Mouse (Mus musculus): ENCODE results near the gene Smarca2.
"Not testable (repeated sequence)": the region's sequence is repeated elsewhere in the genome, so short reads cannot be mapped to it uniquely, and the experiment has no call there.

The Smarca2 gene

DNA sequence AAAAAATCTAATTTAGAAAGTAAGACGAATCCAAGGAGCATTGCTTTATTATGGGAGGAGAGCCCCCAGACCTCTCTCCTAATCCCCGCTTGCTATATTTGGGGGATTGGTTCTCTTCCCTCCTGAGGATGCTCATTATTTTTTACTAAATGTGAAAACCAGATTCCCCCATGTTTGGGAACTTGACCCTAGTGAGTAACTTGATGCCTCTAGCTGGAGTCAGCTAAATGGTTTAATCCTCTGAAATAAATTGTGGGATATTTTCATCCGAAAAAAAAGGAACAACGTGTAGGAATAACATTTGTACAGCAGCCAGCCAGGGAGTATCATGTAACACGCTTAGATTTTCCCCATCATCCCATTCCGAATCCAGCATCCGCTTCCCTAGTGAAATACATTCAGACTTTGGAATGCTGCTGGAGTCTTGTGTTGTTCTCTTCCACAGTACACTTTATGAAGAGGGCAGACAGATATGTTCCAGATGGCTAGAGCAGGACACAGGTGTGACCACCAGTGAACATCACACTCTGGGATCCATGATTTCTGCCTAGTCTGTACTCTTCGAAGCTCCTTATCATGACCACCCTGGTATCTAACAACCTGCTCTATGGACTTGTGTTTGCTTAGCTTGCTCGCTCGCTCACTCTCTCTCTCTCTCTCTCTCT, 99.8 kb downstream of the Smarca2 start:
- DNase-seq: no peak

DNA sequence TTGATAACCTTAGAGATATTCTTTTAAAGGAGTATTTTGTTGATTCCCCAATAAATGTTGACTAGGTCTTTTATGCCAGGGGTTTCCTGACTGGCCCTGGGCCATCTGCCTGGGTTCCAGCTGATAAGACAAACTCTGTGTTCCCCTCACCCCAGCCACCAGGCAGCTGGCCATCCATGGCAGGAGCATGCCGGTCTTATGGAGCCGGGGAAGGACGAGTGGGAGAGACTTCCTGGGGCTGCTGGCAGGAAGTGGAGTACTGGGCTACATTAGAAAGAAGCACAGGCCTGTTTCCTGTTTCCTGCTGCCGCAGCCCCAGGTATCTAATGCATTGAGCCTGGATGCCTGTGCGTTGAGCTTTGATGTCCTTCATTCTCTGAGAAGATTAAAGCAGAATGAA, 102.1 kb downstream of the Smarca2 start:
- DNase-seq: no peak

DNA sequence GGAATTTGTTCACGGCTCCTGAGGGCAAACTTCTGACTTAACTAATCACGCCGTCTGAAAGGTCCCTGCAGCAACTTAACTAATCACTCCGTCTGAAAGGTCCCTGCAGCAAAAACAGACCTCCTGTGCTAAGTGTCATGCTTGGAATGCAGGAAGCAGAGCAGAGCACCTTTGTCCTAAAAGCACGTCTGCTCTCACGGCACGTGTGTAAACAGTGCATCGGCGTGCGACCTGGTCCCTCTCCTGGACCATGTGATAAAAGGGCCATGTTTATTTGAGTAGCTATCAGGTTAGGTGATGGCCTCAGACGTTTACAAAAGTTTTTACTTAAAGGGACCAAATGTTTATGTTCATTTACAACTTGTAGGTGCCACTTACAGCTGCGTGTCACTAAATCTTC, 104.2 kb downstream of the Smarca2 start:
- no peak for DNase-seq

DNA sequence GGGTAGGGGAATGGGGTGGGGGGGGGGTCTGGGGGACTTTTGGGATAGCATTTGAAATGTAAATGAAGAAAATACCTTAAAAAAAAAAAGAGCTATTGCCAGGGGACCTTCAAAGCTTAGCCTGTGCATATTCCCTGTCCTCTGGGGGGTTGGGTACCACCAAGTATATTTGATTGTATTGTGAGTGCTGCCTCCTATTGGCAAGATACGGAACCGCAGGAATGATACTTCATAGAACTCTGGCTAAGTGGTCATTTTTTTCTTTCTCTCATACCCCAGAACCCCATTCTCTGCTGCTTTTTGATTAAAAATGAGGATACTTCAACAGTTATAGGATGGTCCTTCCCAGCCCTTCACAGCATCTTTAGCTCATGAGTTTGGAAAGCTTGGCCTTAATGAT, 106.4 kb downstream of the Smarca2 start:
- DNase-seq: no peak

DNA sequence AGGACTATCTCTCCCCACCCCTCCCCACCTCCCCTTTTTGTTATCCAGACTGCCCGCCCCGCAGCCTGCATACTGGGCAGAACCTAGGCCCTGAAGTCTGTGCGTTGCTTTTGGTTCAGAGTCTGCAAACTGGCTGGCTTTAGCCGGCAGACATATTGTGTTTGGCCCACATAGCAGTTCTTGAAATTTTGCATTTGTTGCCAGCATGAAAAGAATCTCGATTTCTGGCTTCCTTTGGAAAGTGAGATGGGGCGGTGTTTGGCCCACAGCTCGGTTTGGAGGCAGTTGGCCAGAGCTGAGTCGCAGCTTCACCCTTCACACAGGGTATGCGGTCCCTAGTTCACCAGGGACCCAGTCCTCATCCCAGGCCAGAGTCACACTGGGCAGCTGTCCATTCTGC, 111.4 kb downstream of the Smarca2 start:
- no peak for DNase-seq

DNA sequence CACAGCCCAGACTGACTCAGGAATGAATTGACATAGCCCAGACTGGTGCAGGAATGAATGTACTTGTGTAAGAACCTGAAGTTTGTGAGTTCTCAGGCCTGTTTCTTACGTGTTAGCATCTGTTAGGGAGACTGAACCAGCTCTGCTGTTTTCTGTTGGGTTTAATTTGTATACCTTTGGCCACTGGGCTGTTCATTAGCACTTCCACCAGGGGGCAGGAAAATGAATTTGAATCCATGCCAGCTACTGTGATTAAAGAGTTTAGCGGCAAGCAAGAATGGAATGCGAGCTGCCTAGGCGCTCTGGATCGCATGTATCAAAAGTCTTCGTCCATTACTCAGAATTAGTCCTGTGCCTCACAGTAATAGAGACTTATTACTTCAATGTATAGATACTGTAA, 113.4 kb downstream of the Smarca2 start:
- peak; percentile 79 for DNase-seq

DNA sequence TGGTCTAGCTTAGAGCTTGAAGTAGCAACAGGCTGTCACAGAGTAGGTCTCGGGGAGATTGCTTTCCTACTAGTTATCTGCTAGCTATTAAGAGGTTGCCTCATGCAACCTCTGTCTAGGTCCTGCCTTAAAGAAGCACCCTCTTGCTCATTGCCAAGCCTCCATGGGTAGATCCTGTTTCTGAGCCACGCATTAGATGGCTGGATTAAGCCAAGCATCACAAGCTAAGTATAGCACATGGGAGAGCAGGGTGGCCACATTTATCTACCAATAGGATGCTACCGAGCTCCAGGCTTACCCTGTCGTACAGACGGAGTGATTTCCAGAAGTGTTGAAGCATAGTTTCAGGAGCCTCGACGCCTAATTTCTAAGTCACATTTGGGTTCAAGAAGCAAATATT, 114.3 kb downstream of the Smarca2 start:
- no peak for DNase-seq

DNA sequence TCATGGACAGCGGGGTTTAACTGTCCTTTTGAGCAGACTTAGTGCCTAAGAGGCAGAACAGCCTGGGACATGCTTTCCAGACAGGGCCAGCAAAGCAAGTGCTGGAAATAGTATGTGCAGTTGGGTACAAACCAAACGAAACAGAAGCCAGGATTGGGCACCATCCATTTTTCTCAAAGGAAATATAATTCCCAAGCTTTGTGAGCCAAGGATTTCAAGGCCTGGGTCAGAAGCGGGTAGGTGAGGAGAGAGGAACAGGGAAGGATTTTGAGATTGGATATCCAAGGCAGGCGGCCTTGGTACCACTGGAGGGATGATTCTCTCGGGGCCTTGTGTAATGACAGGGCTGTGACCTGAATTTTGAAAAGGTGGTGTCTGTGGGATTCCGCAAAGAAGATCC, 116.9 kb downstream of the Smarca2 start:
- peak in 1 of 2 experiments; percentile 59 for DNase-seq

DNA sequence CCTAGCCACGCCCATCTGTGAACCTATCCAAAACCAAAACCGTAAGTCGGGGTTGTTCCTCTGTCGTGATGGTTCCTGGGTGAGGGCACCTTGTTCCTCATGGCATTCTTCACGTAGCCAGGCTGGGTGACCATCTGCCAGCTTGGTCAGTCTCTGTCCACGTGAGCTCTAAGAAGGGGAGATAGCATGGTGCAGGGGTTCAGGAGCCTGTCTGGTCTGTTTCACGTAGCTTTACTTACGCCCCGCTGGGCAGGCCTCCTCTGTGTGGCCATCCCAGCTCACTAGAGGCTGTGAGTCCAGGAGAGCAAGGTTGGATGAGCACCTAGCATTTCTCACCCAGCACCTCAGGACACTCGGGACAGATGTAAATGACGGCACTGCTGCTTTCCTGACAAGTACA, 119.0 kb downstream of the Smarca2 start:
- no peak for DNase-seq

DNA sequence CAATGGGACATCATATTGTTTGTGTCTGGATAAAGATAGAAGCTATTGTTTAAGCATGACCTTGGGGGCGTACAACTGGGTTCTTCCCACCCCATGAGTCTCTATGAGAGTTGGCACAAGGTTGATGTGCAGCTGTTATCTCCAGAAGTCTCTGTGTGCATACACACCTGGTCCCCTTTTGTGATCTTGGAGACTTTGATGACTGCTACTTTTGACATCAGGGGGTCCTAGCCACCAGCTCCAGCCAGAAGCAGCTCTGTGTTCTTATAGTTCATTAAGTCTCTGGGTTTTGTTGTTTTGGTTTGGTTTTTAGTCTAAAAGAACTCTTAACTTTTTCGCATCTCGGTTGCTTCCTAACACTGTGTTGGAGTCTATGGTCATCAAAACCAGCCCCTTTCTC, 119.8 kb downstream of the Smarca2 start:
- DNase-seq: no peak

DNA sequence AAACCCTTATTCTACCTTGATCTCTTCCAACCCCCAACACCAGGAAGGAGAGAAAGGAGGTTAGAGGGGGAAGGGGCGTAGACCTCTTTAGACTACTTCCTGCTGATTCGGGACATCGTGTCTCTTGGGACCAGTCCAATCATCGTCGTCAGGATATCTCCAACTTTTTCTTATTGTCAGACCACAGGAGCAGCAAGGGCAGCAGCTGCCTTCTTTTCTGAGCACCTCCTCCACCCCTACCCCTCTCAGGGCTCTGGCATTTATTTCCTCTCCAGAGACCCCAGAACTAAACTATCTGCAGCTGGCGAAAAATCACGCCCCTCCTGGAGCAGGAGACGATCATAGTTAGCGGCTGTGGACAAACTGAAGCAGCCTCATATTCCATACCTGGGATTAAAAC, 122.9 kb downstream of the Smarca2 start:
- no peak for DNase-seq

DNA sequence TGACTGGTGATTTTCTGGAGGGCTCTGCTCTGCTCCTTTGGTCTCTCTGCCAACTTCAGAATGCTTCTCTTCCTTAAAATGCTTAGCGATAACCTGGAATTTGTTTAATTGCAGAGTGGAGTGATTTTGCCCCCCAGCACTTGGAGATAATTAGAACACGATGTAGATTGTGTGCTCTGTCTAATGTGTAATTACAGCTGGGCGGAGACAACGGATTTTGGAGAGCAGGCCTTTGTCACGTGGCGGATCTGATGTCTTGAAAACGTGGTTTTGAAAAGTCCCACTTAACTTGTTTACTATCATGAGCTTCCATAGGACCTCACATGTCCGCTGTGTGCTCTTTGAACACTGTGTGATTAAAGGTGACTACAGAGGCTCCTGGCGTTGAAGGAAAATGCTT, 125.6 kb downstream of the Smarca2 start:
- DNase-seq: no peak

DNA sequence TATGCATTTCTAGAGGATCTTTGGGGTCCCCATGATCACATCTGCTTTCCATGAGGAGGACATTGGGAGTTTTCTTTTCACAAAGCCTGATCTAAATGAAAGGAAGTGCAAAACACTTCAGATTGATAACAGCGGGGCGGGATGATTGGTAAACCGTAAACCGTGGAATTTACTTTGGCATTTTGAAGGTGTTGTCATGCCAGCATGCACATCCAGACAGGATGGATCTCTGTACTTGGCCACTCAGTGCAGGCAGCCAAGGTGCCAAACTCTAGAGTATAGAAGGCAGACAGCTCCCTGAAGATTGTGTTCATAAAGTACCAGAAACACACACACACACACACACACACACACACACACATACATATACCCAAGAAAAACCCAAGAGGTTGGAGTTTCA, 126.3 kb downstream of the Smarca2 start:
- no peak for DNase-seq

DNA sequence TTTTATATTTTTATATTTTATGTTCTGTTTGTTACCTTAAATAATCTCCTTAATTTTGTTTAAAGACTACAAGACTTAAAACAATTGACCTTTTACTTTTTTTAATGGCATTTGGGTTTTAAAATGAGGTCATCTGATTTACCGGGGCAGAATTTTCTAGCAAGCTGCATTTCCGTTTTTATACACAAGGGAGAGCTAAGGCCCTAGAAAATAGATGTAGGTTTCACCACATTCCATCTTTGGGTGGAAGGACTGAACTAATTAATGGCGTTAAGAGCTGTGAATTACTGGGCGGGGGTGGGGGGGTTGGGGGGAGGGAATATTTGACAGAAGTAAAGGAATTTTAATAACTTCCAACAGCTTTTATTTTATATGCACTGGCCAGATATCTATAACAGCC, 127.0 kb downstream of the Smarca2 start:
- no peak for DNase-seq

DNA sequence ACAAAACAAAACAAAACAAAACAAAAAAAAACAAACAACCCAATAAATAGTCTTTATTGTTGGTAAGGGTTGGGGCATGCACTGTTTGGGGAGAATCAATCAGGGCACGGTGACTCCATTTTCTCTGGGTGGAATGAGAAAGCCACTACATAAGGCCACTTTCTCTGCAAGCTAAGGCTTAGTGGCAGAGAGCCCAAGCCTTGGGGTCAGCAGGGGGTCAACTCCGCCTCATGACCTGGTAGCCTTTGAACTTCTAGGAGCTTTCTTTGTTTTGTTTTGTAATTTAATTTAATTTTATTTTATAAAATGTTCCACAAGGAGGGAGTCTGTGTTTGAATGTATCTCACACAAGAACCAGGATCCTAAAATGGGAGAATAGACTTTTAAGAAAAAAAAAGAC, 128.2 kb downstream of the Smarca2 start:
- no peak for DNase-seq

DNA sequence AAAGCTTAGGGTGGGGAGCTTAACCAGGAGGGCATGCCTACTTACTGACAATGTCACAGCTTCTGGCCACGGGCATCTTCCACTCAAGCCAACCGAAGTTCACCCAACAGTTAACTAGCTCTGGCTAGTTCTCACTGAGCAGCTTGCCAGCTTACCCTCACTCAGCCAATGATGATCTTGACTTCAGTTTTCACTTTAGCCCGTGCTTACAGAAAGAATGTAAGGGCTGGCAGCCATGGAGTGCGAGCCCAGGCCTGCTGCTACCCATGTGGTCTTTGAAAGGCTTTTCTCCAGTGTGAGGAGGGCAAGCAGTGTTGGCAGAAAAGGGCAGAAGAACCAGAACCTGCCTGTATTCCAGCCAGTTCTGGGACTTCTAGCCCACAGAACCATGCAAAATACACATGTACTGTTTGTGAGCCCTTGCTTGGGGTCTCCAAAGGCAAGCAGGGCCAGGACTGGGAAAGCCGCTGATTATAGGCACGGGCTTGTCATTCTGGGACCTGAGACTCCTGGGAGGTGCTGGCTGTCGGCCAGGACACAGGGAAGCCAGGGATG, 128.8 kb downstream of the Smarca2 start:
- peak in 1 of 2 experiments; percentile 44 for DNase-seq

DNA sequence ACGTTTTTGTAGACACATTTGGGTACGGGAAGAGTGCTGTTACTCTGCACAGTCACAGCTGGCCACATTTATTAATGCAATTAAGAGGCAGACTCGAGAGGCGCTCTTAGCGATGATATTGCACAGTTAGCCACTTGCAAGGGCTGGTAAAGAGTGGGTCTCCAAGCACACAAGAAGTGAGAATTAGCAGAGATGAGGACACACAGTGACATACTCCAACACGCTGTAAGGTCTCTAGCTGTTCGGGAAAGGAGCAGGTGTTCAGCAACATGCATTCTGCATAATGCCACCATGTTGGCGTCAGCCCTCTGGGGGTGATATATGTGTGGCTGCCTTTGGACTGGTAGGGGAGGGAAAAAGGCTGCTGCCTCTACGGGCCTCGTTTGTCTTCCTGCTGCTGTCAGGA, 129.9 kb downstream of the Smarca2 start:
- DNase-seq: no peak

DNA sequence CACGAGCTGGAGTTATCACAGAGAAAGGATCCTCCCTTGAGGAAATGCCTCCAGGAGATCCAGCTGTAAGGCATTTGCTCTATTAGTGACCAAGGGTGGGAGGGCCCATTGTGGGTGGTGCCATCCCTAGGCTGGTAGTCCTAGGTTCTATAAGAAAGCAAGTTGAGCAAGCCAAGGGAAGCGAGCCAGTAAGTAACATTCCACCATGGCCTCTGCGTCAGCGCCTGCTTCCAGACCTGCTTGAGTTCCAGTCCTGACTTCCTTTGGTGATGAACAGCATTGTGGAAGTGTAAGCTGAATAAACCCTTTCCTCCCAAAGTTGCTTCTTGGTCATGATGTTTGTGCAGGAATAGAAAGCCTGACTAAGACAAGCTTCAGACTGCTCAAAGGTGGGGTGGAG, 140.2 kb downstream of the Smarca2 start:
- not testable (repeated sequence) for DNase-seq

DNA sequence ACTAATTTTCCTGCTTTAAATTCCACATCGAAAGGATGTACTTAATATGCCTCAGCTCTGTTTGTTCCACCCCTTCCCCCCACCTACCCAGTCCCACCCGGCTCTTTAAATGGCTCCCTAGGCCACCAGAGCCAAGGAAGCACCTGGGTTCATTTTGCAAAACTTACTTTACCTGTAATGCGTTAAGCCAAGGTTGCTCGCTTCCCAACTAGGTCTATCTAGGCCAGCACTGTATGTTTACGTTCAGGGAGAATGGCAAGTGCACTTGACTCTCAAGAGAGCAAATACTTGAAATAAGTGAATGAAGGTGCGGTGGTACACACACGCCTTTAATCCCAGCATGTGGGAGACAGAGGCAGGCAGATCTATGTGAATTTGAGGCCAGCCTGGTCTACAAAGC, 140.7 kb downstream of the Smarca2 start:
- DNase-seq: no peak

DNA sequence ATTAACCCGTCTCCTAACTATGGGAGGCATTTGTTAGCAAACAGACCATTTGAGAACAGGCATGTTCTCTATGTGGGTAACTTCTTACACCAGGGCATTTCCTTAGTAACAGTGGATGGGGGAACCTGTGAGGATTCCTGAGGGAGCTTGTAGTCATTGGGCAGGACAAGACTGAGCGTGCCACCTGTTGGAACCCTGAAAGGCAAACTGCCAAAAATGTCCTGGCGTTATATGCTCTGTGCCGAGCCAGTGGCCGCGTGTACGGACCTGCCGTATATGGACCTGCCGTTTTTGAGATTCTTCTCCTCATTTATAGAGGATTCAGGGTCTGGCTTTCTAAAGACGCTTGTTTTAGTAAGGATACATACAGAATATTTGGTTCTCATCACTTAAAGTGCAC, 141.4 kb downstream of the Smarca2 start:
- DNase-seq: peak; percentile 50 to 51

DNA sequence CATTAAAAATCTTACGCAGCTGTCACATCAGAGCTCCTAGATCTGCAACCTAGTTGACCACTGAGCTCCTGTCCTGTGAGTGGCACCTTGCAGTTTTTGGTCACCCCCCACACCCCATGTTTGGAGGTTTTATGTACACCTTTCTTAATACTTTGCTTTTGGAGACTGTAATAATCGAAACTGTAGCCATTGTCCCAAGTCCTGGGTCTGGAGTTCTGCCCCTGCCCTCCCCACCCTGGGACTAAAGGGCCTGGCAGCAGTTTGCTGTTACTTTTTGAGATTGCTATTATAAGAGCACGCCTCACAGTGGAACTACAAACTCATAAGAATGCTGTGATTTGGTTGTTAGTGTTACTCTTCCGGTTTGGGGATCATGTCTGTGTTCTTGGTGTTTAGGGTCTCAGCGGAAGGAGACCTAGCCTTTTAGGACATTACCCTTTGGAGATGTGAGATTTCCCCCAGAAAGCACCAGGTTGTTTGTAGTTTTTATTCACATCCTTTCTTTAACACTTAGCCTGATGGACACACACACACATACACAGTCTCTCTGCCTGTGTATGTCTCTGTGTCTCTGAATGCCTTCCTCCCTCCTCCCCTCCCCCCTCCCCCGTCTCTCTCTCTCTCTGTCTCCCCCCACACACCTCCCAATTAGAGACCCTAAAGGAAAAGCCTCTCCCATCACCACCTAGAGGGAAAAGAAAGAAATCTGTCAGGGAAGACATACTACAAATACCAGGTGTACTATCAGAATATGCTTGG, 142.0 kb downstream of the Smarca2 start:
- no peak for DNase-seq

DNA sequence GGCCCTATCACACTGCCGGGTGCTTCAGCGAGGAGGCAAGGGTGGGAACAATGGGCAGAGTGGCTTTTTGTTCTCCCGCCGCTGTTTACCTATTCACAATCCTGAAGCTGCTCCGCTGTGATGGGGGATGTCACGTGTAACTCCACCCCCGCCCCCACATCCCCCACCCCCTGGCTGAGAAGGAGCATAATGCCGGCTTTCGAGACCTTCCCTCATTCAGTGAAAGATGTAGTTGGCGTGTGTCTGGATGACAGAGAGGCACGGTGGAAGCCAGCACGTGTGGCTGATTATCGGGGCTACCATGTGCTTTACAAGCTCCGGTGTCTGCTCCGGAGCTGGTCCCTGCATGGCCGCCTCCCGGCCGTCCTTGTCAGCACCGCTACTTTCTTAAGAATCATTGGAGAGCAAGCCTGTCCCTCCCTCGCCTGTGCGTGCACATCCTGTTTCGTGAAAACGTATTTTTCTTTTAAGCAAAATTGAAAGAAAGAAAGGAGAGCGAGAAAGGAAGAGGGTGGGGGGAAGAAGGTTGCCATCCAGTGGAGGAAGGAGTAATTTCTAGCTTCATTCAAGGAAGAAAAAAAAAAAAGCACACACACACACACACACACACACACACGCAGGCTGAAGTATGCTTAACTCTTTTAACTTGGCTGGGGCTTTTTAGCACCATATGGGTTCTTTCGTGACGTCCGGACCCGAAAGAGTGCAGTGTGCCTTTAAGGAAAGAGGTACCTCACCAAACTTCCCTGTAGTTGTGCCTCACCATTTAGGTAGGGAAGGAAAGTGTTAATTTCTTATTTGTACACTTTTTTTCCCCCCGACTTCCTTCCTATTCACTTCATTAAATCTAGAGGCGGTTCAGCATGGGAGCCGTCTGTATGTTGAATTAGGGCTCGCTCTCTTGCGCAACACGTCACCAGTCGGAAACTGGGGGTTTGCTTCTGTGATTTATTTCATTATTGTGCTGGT, 143.0 kb downstream of the Smarca2 start:
- DNase-seq: peak; percentile 53 to 62

DNA sequence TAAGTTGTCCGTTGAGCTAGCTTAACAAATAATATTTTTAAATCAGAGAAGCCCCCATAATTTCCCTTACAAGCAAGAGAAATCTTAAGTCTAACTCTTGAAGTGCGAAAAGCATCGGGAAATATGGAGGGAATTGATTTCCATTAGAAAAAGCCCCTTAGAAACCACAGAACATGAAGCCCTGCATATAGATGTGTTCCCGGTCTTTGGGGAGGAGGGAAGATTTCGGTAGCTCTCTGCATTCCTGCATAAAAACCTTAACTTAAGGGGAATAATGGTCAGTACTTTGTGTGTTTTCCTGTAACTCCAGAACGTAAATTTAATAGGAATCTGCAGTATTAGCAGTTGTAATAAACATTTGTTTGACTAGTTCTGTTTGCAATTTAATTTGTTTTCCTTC, 143.8 kb downstream of the Smarca2 start:
- DNase-seq: no peak
